Mouse (Mus musculus): ENCODE measurements at regions not wholly inside any gene's neighbourhood (a gene's known extent, or its start where the extent isn't known, plus 50 kb on each side); places are given as distances from the start of the nearest gene placed in this dataset.
"Not testable (repeated sequence)": the region's sequence is repeated elsewhere in the genome, so short reads cannot be mapped to it uniquely, and the experiment has no call there.

DNA sequence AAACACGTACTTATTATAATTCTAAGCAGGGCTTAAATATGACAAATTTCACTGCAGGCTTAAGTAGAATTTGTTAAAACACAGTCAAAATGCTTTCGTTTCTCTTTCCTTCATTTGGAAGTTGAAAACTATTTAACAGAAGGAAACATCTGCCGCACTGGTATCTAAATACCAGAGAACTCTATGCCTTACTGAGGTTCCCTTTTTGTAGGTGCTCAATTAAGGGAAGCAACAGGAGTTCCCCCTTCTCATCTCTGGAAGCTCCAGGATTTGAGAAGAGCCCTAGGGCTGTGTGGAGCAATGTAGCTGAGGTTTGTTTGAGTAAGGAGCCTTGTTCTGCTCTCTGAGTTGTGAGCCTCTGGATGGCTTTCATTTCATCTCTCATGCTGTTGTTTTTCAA lies 177.1 kb upstream of the Arhgap18 start (continued):
- TF ChIP-seq UBTF (IDR thresholded peaks at IDR 0.05; ENCODE audit: borderline replicate concordance, insufficient read depth, low read depth, low read length), result no peak
- TF ChIP-seq JUND (IDR thresholded peaks at IDR 0.05; ENCODE audit: low read depth, low read length), result no peak
- TF ChIP-seq ZKSCAN1 (IDR thresholded peaks at IDR 0.05; ENCODE audit: low read depth, low read length), result no peak

DNA sequence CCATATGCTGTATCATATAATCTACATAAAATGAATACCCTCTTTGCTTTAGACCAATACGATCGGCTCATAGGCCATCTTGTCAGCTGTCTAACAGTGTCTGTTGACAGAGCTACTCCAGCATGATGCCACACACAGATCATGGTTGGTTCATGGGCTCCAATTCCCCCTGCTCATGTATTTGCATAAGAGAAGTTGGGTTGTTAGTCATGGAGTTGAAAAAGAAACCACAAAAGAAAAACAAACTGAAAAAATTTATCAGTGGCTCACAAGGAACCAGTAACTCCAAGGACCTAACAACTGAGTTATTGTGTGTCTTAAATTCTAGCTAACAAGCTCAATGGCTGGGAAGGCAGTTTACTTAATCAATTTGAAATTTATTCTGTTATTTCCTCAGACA lies 176.1 kb upstream of the Arhgap18 start:
- TF ChIP-seq EP300 (IDR thresholded peaks at IDR 0.05; ENCODE audit: low read depth in 1 of 2, low read length in 2 of 2), result peak; percentile 50 to 55
- no peak for TF ChIP-seq CHD1 (IDR thresholded peaks at IDR 0.05; ENCODE audit: low read depth, low read length)
- TF ChIP-seq POLR2AphosphoS2 (IDR thresholded peaks at IDR 0.05; ENCODE audit: low read length), result no peak
- TF ChIP-seq TBP (IDR thresholded peaks at IDR 0.05; ENCODE audit: low read depth, low read length), result no peak
- peak; percentile 27; the same call in 1 of the 2 replicates for TF ChIP-seq ETS1 (IDR thresholded peaks at IDR 0.05; ENCODE audit: low read depth, low read length)
- Histone ChIP-seq H3K4me1 (ENCODE audit: control insufficient read depth in 1 of 2, insufficient read depth in 2 of 2, low read length in 2 of 2) (peaks cover 6 to 14% of the 10 kb centered on the region in 2 experiments), H3K36me3 (ENCODE audit: control insufficient read depth in 1 of 2, insufficient read depth in 2 of 2, low read length in 2 of 2) (peaks cover 0 to 18% of the 10 kb centered on the region in 2 experiments; a peak in 2 of 4 replicates), H3K79me2 (ENCODE audit: control insufficient read depth, insufficient read depth, low read length, poor library complexity) (no peaks in the 10 kb centered on the region), H3K27ac (ENCODE audit: control insufficient read depth, low read depth, low read length) (no peak overlapping the region), H3K4me3 (ENCODE audit: control insufficient read depth in 1 of 2, insufficient read depth in 1 of 2, low read depth in 2 of 2, low read length in 2 of 2) (no peak overlapping the region), H3K9ac (ENCODE audit: control insufficient read depth, low read depth, low read length, poor library complexity, severe bottlenecking) (no peak overlapping the region), H3K9me3 (replicated peaks; ENCODE audit: insufficient read depth, low read length) (no peaks in the 10 kb centered on the region), H3K27me3 (ENCODE audit: control insufficient read depth in 1 of 2, insufficient read depth in 2 of 2, low read length in 2 of 2) (no peaks in the 10 kb centered on the region)
- peak; percentile 57 for DNase-seq (ENCODE audit: low read depth, low spot score)

DNA sequence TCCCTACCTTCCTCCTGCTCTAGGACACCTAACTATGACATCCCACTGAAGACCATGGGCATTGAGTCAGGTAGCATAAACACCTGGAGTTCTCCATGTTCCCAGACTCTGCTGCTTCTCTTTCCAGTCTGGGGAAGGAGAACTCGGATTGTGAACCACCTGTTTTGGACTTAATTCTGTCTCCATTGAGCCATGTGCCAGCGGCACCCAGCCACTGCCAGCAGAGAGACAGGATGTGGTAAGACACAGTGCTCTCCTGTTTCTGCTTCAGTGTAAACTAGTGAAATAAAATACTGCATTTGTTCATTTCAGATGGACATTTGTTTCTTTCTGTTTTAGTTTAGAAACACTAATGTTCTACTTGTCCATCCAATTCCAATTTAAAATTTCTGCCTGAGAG lies 168.1 kb upstream of the Arhgap18 start:
- H3K4me3 ChIP-seq (ENCODE audit: control insufficient read depth in 1 of 2, insufficient read depth in 1 of 2, low read depth in 2 of 2, low read length in 2 of 2), result no peak overlapping the region
- H3K9ac ChIP-seq (ENCODE audit: control insufficient read depth, low read depth, low read length, poor library complexity, severe bottlenecking), result no peak overlapping the region
- no peak for TF ChIP-seq MEF2A (IDR thresholded peaks at IDR 0.05; ENCODE audit: extremely low read depth, insufficient replicate concordance, low read depth, low read length, poor library complexity, severe bottlenecking)
- no peaks in the 10 kb centered on the region for H3K36me3 ChIP-seq (ENCODE audit: control insufficient read depth in 1 of 2, insufficient read depth in 2 of 2, low read length in 2 of 2)
- no peaks in the 10 kb centered on the region for H3K79me2 ChIP-seq (ENCODE audit: control insufficient read depth, insufficient read depth, low read length, poor library complexity)
- H3K27ac ChIP-seq (ENCODE audit: control insufficient read depth, low read depth, low read length), result no peak overlapping the region
- DNase-seq (ENCODE audit: low read depth, low spot score), result no peak
- no peaks in the 10 kb centered on the region for H3K9me3 ChIP-seq (replicated peaks; ENCODE audit: insufficient read depth, low read length)
- no peaks in the 10 kb centered on the region for H3K27me3 ChIP-seq (ENCODE audit: control insufficient read depth in 1 of 2, insufficient read depth in 2 of 2, low read length in 2 of 2)
- H3K4me1 ChIP-seq (ENCODE audit: control insufficient read depth in 1 of 2, insufficient read depth in 2 of 2, low read length in 2 of 2), result no peaks in the 10 kb centered on the region

DNA sequence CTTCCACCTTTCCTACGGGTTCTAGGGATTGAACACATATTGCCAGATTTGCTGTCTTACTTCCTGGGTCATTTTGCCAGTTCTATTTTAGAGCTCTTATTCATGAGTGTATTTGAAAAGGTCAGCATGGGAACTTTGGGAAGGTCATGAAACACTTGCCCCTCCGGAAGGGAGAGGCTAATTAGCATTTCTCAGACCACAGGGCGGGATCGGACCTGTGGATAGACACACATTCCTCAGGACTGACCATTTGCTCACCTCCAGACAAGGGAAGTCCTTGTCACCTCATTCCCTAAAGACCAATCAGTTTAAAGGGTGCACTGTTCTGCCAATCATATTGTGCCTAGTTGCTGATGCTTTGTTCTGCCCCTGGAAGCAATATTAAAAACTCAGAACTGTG lies 146.1 kb upstream of the Arhgap18 start:
- H3K36me3 ChIP-seq (ENCODE audit: control insufficient read depth in 1 of 2, insufficient read depth in 2 of 2, low read length in 2 of 2); DNase-seq (ENCODE audit: low read depth, low spot score); H3K27me3 ChIP-seq (ENCODE audit: control insufficient read depth in 1 of 2, insufficient read depth in 2 of 2, low read length in 2 of 2); H3K9me3 ChIP-seq (replicated peaks; ENCODE audit: insufficient read depth, low read length); H3K9ac ChIP-seq (ENCODE audit: control insufficient read depth, low read depth, low read length, poor library complexity, severe bottlenecking); H3K4me1 ChIP-seq (ENCODE audit: control insufficient read depth in 1 of 2, insufficient read depth in 2 of 2, low read length in 2 of 2); H3K27ac ChIP-seq (ENCODE audit: control insufficient read depth, low read depth, low read length); H3K79me2 ChIP-seq (ENCODE audit: control insufficient read depth, insufficient read depth, low read length, poor library complexity); H3K4me3 ChIP-seq (ENCODE audit: control insufficient read depth in 1 of 2, insufficient read depth in 1 of 2, low read depth in 2 of 2, low read length in 2 of 2): not testable (repeated sequence)

Data from MEL (cell line).